Mouse (Mus musculus) c-Kit-positive CD71-positive TER-119-negative erythroid progenitor cells, embryonic 14.5 days (primary cell): ENCODE measurements around the gene Nphp4.
"Not testable (repeated sequence)": the region's sequence is repeated elsewhere in the genome, so short reads cannot be mapped to it uniquely, and the experiment has no call there.

Source experiments
- DNase-seq: peaks from one replicate; pipeline ENCODE4 v3.0.0-alpha.2; 2013; ENCODE audit warnings: low read depth

Gene Nphp4

GRCm38 (mm10) chr4:152478224-152478567, 1.7 kb downstream of the Nphp4 start:
- no peak for DNase-seq

- no peak for DNase-seq
Measured at GRCm38 (mm10) chr4:152480426-152480825, 3.9 kb downstream of the Nphp4 start.

GRCm38 (mm10) chr4:152488046-152488445, 11.5 kb downstream of the Nphp4 start:
- DNase-seq, result no peak

GRCm38 (mm10) chr4:152490311-152490710, 13.8 kb downstream of the Nphp4 start:
- DNase-seq, result no peak

- DNase-seq, result peak; percentile 32
Measured at GRCm38 (mm10) chr4:152491250-152491899, 14.9 kb downstream of the Nphp4 start.

GRCm38 (mm10) chr4:152494360-152494879, 17.9 kb downstream of the Nphp4 start:
- DNase-seq, result no peak

- DNase-seq, result no peak
Measured at GRCm38 (mm10) chr4:152512221-152512925, 35.9 kb downstream of the Nphp4 start.

- no peak for DNase-seq
Measured at GRCm38 (mm10) chr4:152514884-152515283, 38.4 kb downstream of the Nphp4 start.

GRCm38 (mm10) chr4:152519106-152519505, 42.6 kb downstream of the Nphp4 start:
- DNase-seq, result no peak

- peak; percentile 15 for DNase-seq
Measured at GRCm38 (mm10) chr4:152520083-152520482, 43.6 kb downstream of the Nphp4 start.

GRCm38 (mm10) chr4:152532872-152533271, 56.4 kb downstream of the Nphp4 start:
- no peak for DNase-seq

GRCm38 (mm10) chr4:152539756-152540155, 63.2 kb downstream of the Nphp4 start:
- no peak for DNase-seq

- no peak for DNase-seq
Measured at GRCm38 (mm10) chr4:152541172-152541571, 64.7 kb downstream of the Nphp4 start.

- no peak for DNase-seq
Measured at GRCm38 (mm10) chr4:152542447-152542846, 65.9 kb downstream of the Nphp4 start.

GRCm38 (mm10) chr4:152546481-152546880, 70.0 kb downstream of the Nphp4 start:
- no peak for DNase-seq

- DNase-seq, result peak; percentile 3
Measured at GRCm38 (mm10) chr4:152547886-152548663, 71.6 kb downstream of the Nphp4 start.

GRCm38 (mm10) chr4:152549507-152550202, 73.1 kb downstream of the Nphp4 start:
- no peak for DNase-seq

- DNase-seq, result no peak
Measured at GRCm38 (mm10) chr4:152550203-152550549, 73.7 kb downstream of the Nphp4 start.

- no peak for DNase-seq
Measured at GRCm38 (mm10) chr4:152553582-152554285, 77.2 kb downstream of the Nphp4 start.

- DNase-seq, result no peak
Measured at GRCm38 (mm10) chr4:152554421-152554820, 77.9 kb downstream of the Nphp4 start.

GRCm38 (mm10) chr4:152555806-152556205, 79.3 kb downstream of the Nphp4 start:
- not testable (repeated sequence) for DNase-seq

- DNase-seq, result no peak
Measured at GRCm38 (mm10) chr4:152558246-152558645, 81.7 kb downstream of the Nphp4 start.
